Mouse (Mus musculus) kidney, postnatal 14 days (tissue): Measurements from ENCODE around the gene Scarb1.
"Not testable (repeated sequence)": the region's sequence is repeated elsewhere in the genome, so short reads cannot be mapped to it uniquely, and the experiment has no call there.

Experiments
- DNase-seq: peaks from one replicate; pipeline ENCODE4 v3.0.0; 2022; ENCODE audit warnings: mixed read lengths

Scarb1 gene

GRCm38 (mm10) chr5:125340547-125341262 is at the start of gene Scarb1:
Scarb1 (minus strand) TSS chr5:125341094.
- DNase-seq = peak; percentile 94

DNA sequence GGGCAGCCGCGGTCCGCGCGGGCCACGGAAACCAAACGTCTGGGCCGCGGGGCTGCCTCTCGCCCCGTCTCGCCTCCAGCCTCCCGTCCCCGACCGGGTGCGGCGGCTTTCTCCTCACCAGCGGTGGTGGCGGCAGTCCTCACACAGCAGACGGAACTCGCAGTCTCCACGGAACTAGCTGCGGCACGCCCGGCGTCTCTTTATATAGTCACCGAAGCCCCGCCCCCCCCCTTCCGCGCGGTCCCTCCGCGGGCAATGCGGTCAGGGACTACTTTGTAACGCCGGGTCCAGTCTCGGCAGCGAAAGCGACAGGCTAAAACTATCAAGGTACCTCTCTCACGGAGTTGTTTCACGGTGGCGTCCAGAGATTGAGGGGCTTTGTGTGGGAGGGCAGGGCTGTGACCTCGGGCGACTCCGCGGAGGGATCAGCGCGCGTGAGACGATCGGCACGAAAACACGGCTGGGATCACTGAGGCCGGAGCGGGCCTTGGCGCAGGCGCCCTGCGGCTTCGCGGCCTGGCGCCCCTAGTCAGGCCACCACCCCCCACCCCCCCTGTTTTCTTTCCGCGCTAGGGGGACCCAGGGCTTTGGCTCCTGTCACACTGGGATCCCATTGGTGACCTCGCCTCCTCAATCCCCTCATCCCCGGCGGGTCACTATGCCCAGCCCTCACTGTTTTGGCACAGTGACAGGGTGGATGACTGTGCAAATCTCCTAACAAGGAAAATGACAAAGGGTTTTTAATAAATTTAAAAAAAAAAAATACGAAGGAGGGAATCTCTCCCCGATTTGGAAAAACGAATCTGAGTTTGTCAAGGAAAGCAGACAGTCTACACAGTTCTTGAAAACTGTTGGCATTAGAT is 48.9 kb upstream of the Scarb1 start, which contains the start of gene Ubc:
TSS of gene Ubc (minus strand) at position 624 of the 863 bp plus-strand sequence.
- peak; percentile 92 for DNase-seq

- DNase-seq = peak; percentile 92
Measured at GRCm38 (mm10) chr5:125389131-125389578, 48.3 kb upstream of the Scarb1 start, which contains the start of gene Gm10382. Gm10382 (plus strand) TSS chr5:125389322.

GRCm38 (mm10) chr5:125388358-125389092 is 47.6 kb upstream of the Scarb1 start:
- DNase-seq = no peak

DNA sequence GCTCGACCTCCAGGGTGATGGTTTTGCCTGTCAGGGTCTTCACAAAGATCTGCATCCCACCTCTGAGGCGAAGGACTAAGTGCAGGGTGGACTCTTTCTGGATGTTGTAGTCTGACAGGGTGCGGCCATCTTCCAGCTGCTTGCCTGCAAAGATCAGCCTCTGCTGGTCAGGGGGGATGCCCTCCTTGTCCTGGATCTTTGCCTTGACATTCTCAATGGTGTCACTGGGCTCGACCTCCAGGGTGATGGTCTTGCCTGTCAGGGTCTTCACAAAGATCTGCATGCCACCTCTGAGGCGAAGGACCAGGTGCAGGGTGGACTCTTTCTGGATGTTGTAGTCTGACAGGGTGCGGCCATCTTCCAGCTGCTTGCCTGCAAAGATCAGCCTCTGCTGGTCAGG is 46.4 kb upstream of the Scarb1 start:
- DNase-seq = not testable (repeated sequence)

GRCm38 (mm10) chr5:125385215-125385940 is 44.5 kb upstream of the Scarb1 start:
- DNase-seq = no peak

DNA sequence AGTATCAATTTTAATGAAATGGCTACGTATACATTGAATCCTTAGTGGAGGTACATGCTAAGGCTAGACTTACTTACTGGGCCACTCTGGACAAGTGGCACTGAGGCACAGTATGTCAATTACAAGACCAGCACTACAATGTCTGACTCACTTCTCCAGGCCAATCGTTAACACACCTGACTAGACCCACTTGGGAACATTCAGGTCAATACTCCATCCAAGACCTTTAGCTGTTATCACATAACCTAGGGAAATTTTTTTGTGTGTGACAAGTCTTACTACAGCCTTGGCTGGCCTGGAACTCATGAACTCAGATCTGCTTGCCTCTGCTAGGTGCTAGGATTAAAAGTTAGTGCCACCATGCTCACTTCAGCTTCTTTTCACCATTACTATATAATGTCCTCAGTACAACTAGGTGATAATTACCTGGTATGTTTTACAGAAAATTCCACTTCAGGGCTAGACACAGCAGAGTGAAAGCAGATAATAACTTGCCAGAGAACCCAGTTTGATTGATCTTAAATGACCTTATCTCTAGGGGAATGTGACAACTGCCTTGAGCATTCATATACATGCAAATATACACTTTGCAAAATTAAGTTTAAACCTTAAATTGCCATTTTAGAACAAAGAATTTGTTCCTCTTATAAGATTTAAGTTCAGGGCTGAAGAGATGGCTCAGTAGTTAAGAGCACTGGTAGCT is 43.8 kb upstream of the Scarb1 start:
- no peak for DNase-seq

- no peak for DNase-seq
Measured at GRCm38 (mm10) chr5:125383637-125384420, 42.9 kb upstream of the Scarb1 start.

- peak; percentile 73 for DNase-seq
Measured at GRCm38 (mm10) chr5:125382673-125383558, 42.0 kb upstream of the Scarb1 start.

DNA sequence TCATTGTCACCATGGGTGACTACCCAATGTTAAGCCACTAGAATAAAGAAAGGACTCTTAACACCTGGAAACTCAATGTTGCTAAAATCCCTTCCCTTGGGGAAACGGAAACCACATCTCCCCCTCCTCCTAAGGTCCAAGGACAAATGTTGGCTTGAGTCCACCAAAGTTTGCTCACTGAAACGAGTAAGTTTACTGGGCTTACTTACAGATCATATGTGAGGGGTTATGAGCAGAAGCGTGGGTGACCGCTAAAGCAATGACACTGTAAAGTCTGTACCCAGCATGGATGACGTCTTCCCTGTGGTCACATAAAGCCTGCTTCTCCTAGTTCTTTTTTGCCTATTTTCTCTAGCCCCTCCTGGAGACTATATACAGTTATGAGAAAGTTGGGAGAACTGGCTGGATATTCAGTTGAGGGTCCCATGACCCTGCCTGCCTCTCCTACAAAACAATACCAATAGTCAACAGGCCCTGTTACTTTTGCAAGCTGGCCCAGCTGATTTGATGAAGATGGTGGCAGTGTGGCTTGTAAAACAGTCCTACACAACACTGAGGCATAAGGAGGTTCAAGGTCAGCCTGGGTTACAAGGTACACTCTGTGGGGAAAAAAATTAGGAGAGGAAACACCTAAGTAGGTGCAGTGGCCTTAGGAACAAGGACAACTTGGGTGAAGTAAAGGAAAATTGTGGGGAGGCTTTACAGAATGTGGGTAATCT is 41.2 kb upstream of the Scarb1 start:
- DNase-seq = no peak

- peak; percentile 29 for DNase-seq
Measured at GRCm38 (mm10) chr5:125378919-125379318, 38.0 kb upstream of the Scarb1 start.

DNA sequence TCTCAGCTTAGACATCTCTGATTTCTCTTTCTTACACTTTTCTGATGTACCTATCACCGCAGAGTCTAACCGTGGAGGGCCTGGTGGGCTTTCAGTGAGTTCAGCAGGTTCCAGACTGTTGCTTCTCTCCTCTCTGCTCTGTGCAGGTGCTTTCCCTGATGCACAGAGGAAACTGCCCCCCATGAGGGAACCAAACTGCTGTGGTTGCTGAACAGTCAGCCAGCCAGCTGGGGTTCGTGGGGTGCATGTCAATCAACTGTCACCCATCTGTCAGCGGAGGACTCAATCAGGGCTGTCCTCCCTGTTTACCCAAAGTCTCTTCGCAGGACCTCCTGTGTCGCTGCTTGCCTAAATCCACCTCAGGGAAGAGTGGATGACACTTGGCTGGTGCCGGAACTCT is 36.3 kb upstream of the Scarb1 start:
- no peak for DNase-seq

DNA sequence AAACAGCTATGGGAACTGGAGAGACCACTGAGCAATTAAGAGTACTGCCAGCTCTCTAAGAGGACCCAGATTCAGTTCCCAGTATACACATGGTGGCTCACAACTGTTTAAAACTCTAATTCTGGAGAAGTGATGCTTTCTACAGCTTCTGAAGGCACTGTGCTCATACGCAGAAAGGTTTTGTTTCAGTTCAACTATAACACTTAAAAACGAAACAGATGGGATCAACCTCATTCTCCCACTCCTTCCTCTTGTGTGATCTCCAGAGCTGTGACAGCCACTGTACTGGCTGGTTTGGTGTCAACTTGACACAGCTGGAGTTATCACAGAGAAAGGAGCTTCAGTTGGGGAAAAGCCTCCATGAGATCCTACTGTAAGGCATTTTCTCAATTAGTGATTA is 35.0 kb upstream of the Scarb1 start:
- DNase-seq = no peak

- DNase-seq = no peak
Measured at GRCm38 (mm10) chr5:125372027-125372426, 31.1 kb upstream of the Scarb1 start.

DNA sequence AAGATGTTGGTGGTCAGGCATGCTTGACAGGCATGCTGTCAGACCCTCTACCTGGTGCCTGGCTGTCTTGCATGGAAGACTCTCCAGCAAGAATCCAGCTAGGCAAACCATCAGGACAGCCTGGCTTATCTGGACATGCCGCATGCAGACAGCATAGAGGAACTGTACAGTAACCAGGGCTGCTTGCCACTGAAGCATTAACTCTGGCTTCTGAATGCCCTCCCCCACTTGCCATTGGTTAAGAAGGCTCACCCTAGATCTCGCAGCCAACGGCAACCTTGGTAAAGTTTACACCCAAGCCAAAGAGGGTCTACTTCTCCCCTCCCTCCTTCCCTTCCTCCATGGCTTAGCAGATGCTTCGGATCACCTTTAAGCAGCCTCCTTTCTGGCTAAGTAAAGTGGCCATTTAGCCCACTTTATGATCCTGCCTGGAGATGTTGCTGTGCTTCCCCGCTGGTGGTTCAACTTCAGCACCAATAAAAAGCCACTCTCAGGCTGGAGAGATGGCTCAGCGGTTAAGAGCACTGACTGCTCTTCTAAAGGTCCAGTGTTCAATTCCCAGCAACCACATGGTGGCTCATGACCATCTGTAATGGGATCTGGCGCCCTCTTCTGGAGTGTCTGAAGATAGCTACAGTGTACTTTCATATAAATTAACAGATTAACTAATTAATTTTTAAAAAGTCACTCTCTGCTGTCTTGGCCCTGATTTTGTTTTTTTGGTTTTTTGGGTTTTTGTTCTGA is 30.2 kb upstream of the Scarb1 start:
- no peak for DNase-seq

GRCm38 (mm10) chr5:125368568-125368967 is 27.7 kb upstream of the Scarb1 start:
- DNase-seq = peak; percentile 80

GRCm38 (mm10) chr5:125368156-125368555 is 27.3 kb upstream of the Scarb1 start:
- no peak for DNase-seq

GRCm38 (mm10) chr5:125364851-125365429 is 24.0 kb upstream of the Scarb1 start:
- DNase-seq = no peak
